Mouse (Mus musculus): ENCODE results near the gene Cog7. TPM values are rescaled to one million over a fixed set of nuclear protein-coding genes. Genes with fewer than 3 reads are reported as not detected.

Gene Cog7
- polyA plus RNA-seq, 1 experiment = 14.0 TPM

DNA sequence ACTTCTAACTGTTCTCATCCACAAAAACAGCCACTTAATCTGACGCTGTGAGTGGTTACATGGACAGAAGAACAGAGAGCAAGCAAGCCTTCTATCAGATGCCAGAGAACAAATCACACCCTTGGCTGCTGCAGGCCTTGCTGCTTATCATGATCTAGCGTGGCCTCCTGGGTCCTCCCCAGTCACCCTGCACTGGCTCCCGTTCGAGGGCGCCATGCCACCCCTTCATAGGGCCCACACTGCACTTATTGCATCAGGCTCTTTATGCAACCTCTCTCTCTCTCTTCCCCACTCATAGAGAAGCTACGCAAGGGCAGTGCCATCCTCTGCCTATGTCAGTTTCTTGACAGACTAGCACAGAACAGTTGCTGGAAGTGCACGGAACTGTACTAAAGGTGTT, 15.3 kb downstream of the Cog7 start:
- no peaks in the 10 kb centered on the region for H3K27me3 ChIP-seq (ENCODE audit: control insufficient read depth, insufficient read depth, insufficient read length)
- TF ChIP-seq CTCF (IDR thresholded peaks at IDR 0.05; ENCODE audit: control insufficient read depth, insufficient read depth, insufficient read length) (no peak), CEBPB (IDR thresholded peaks at IDR 0.05; ENCODE audit: low read depth) (no peak), USF1 (IDR thresholded peaks at IDR 0.05; ENCODE audit: low read depth) (no peak), MYOG (IDR thresholded peaks at IDR 0.05; ENCODE audit: control insufficient read depth, extremely low read depth, insufficient read length) (no peak), MAX (IDR thresholded peaks at IDR 0.05) (no peak), FOSL1 (IDR thresholded peaks at IDR 0.05; ENCODE audit: insufficient read depth, low read length, poor library complexity, severe bottlenecking) (no peak), MYOD1 (IDR thresholded peaks at IDR 0.05; ENCODE audit: control insufficient read depth, insufficient read length, low read depth) (no peak)
- peaks cover 18% of the 10 kb centered on the region for H3K36me3 ChIP-seq (ENCODE audit: control insufficient read depth, insufficient read depth)
- no peak overlapping the region for H3ac ChIP-seq (ENCODE audit: control insufficient read depth, insufficient read length, low read depth)
- no peak overlapping the region for H3K4me3 ChIP-seq (ENCODE audit: insufficient read depth, poor library complexity, severe bottlenecking)
- H3K79me3 ChIP-seq (ENCODE audit: low read depth) = no peaks in the 10 kb centered on the region
- no peaks in the 10 kb centered on the region for H3K79me2 ChIP-seq (ENCODE audit: control insufficient read depth, insufficient read depth)

DNA sequence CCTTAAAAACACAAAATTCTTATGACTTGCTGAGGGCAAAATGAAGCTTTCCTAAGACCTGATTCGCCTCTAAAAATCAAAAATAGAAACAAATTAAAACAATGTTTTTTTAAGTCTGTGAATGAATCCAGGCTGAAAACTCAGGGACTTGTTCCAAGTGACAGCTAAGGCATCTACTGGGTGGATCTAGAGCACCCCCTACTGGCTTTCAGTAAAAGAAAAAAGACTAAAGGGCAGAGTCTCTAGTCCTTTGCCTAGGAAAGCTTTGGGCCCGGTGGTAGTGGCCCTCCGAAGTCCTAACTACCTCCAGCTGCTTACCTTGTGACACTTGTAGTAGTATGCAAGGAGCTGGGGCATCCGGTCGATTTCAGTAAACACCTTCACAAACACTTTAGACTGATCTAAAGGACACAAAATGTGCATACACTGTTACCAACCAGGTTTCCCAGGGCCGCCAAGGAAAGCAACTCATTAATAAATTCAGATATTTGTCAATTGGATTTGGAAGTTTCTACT, 17.6 kb downstream of the Cog7 start:
- Histone ChIP-seq H3K79me2 (ENCODE audit: control insufficient read depth, insufficient read depth) (no peaks in the 10 kb centered on the region), H3ac (ENCODE audit: control insufficient read depth, insufficient read length, low read depth) (no peak overlapping the region), H3K27me3 (ENCODE audit: control insufficient read depth, insufficient read depth, insufficient read length) (no peaks in the 10 kb centered on the region), H3K36me3 (ENCODE audit: control insufficient read depth, insufficient read depth) (peaks cover 6% of the 10 kb centered on the region), H3K4me3 (ENCODE audit: insufficient read depth, poor library complexity, severe bottlenecking) (no peak overlapping the region), H3K79me3 (ENCODE audit: low read depth) (no peaks in the 10 kb centered on the region)
- TF ChIP-seq MYOD1 (IDR thresholded peaks at IDR 0.05; ENCODE audit: control insufficient read depth, insufficient read length, low read depth) (no peak), CEBPB (IDR thresholded peaks at IDR 0.05; ENCODE audit: low read depth) (no peak), MAX (IDR thresholded peaks at IDR 0.05) (no peak), CTCF (IDR thresholded peaks at IDR 0.05; ENCODE audit: control insufficient read depth, insufficient read depth, insufficient read length) (no peak)

DNA sequence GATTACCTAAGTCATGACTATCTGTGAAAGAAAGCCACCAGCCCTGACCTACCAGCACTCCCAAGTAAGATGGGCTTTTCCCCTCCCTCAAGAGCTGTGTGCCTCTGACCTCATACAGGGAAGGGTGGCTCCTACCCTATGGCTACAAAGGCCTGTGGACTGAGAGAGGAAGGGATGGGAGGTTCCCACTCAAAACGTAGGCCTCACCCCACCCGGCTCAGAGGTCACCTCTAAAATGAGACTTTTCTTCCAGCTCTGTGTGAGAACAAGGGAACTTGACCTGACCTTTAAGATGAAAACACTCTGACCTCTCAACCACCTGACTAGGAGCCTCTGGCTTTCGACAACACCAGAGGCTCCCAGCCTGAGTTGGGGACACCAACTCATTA, 18.9 kb downstream of the Cog7 start:
- H3K4me3 ChIP-seq (ENCODE audit: insufficient read depth, poor library complexity, severe bottlenecking) = no peak overlapping the region
- no peaks in the 10 kb centered on the region for H3K79me3 ChIP-seq (ENCODE audit: low read depth)

DNA sequence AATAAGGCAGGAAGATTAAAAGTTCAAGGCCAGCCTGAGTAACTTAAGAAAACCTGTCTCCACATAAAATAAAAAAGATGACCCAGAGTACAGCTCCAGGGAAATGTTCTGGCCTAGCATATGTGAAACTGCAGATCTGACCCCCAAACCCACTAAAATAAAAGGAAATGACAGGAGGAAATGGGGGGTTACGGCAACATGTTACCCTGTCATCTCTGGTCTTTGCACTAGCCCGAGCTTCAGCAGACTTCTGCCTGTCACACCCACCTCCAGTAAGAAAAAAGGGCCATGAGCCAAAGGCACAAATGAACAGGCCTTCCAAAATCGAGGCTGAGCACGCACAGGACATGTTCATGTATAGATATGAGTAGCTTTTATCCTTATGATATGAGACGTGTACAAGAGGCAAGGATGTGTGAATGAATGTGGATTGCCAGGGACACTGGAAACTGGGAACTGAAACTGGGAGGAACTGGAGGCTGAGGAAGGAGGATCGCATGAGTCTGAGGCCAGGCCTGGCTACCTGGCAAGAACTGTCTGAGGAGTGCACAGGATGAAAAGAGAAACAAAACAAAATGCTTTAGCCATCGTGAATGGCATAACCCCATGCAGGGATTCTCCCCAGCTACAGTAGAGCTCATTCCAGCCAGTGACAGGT, 19.5 kb downstream of the Cog7 start:
- H3K36me3 ChIP-seq (ENCODE audit: control insufficient read depth, insufficient read depth) = no peaks in the 10 kb centered on the region
- no peaks in the 10 kb centered on the region for H3K27me3 ChIP-seq (ENCODE audit: control insufficient read depth, insufficient read depth, insufficient read length)
- TF ChIP-seq USF1 (IDR thresholded peaks at IDR 0.05; ENCODE audit: low read depth) (no peak), FOSL1 (IDR thresholded peaks at IDR 0.05; ENCODE audit: insufficient read depth, low read length, poor library complexity, severe bottlenecking) (no peak), MYOD1 (IDR thresholded peaks at IDR 0.05; ENCODE audit: control insufficient read depth, insufficient read length, low read depth) (no peak), MAX (IDR thresholded peaks at IDR 0.05) (no peak), CTCF (IDR thresholded peaks at IDR 0.05; ENCODE audit: control insufficient read depth, insufficient read depth, insufficient read length) (no peak), CEBPB (IDR thresholded peaks at IDR 0.05; ENCODE audit: low read depth) (no peak), MYOG (IDR thresholded peaks at IDR 0.05; ENCODE audit: control insufficient read depth, extremely low read depth, insufficient read length) (no peak)
- no peak overlapping the region for H3ac ChIP-seq (ENCODE audit: control insufficient read depth, insufficient read length, low read depth)
- no peaks in the 10 kb centered on the region for H3K79me2 ChIP-seq (ENCODE audit: control insufficient read depth, insufficient read depth)
- no peak overlapping the region for H3K4me3 ChIP-seq (ENCODE audit: insufficient read depth, poor library complexity, severe bottlenecking)
- H3K79me3 ChIP-seq (ENCODE audit: low read depth) = no peaks in the 10 kb centered on the region

More for the DNA sequence above, 18.9 kb downstream of the Cog7 start:
- Histone ChIP-seq H3K79me2 (ENCODE audit: control insufficient read depth, insufficient read depth) (no peaks in the 10 kb centered on the region), H3K36me3 (ENCODE audit: control insufficient read depth, insufficient read depth) (no peaks in the 10 kb centered on the region), H3K27me3 (ENCODE audit: control insufficient read depth, insufficient read depth, insufficient read length) (no peaks in the 10 kb centered on the region), H3ac (ENCODE audit: control insufficient read depth, insufficient read length, low read depth) (no peak overlapping the region)
- TF ChIP-seq FOSL1 (IDR thresholded peaks at IDR 0.05; ENCODE audit: insufficient read depth, low read length, poor library complexity, severe bottlenecking) (no peak), MYOG (IDR thresholded peaks at IDR 0.05; ENCODE audit: control insufficient read depth, extremely low read depth, insufficient read length) (no peak)

DNA sequence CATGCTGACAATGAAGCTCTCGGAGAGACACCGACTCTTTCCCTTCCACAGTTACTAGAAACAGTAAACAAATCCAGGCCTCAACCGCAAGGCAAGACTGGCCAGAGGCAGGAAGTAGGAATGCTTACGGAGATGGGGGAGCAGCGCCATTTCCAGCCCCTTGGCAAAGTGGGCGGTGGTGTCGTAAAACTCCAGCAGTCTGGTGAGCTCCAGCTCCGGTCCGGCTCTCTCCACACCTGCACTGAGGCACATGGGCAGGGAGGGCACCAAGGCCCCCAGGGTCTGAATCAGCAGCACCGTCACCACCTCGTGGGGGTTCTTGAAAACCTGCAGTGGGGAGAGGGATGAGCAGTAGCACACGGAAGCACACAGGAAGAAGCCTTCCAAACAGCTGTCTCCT, 25.7 kb downstream of the Cog7 start:
- Histone ChIP-seq H3K4me3 (ENCODE audit: insufficient read depth, poor library complexity, severe bottlenecking) (no peak overlapping the region), H3K79me2 (ENCODE audit: control insufficient read depth, insufficient read depth) (no peaks in the 10 kb centered on the region), H3ac (ENCODE audit: control insufficient read depth, insufficient read length, low read depth) (no peak overlapping the region), H3K36me3 (ENCODE audit: control insufficient read depth, insufficient read depth) (no peaks in the 10 kb centered on the region), H3K79me3 (ENCODE audit: low read depth) (no peaks in the 10 kb centered on the region), H3K27me3 (ENCODE audit: control insufficient read depth, insufficient read depth, insufficient read length) (no peaks in the 10 kb centered on the region)
- no peak for TF ChIP-seq FOSL1 (IDR thresholded peaks at IDR 0.05; ENCODE audit: insufficient read depth, low read length, poor library complexity, severe bottlenecking)
- TF ChIP-seq MYOG (IDR thresholded peaks at IDR 0.05; ENCODE audit: control insufficient read depth, extremely low read depth, insufficient read length) = no peak

DNA sequence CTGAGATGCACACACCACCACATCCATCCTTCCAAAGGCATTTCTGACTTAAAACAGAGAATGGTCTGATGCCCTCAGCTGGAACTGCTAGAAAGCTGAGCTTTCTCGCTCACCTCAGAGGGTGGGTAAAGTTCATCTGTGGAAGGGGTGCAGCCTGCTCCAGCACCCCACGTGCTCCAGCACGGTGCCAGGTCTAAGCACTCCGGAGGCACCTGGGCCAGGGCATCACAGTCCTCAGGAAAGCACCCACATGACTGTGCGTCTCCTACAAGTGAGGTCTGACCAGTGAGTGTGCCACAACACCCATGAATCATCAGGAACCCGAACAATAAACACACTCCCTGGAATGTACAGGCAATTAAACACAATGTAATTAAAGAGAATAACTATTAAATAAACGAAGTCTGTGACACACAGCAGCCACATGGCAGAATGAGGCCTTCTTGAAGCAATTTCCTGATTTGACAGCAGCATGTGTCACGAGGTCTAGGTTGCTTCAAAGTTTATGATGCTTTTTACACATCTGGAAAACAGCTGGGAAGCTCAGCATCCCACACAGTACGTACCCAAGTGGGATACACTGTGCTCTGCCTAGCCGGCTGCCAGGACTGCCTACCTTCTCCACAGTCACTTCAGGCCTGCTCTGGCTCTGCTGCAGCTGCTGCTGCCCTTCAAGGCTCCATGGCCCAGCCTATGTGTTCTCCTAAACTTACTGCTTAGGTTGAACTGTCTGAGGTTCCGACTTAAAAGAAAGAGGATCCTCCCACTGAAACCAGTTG, 26.4 kb downstream of the Cog7 start:
- Histone ChIP-seq H3ac (ENCODE audit: control insufficient read depth, insufficient read length, low read depth) (no peak overlapping the region), H3K79me3 (ENCODE audit: low read depth) (no peaks in the 10 kb centered on the region), H3K4me3 (ENCODE audit: insufficient read depth, poor library complexity, severe bottlenecking) (no peak overlapping the region), H3K27me3 (ENCODE audit: control insufficient read depth, insufficient read depth, insufficient read length) (no peaks in the 10 kb centered on the region), H3K79me2 (ENCODE audit: control insufficient read depth, insufficient read depth) (no peaks in the 10 kb centered on the region), H3K36me3 (ENCODE audit: control insufficient read depth, insufficient read depth) (no peaks in the 10 kb centered on the region)
- TF ChIP-seq MYOD1 (IDR thresholded peaks at IDR 0.05; ENCODE audit: control insufficient read depth, insufficient read length, low read depth) (peak; percentile 85), CTCF (IDR thresholded peaks at IDR 0.05; ENCODE audit: control insufficient read depth, insufficient read depth, insufficient read length) (no peak)

Data from C2C12 (cell line).